Mouse (Mus musculus): ENCODE measurements around the gene Mrpl14.

Gene Mrpl14

GRCm38 (mm10) chr17:45686093-45686619 is at the start of gene Mrpl14:
Gene Mrpl14, plus strand, starts transcription at chr17:45686322.
- DNase-seq (ENCODE audit: low spot score in 2 of 2) = peak; percentile 88 to 92

- no peak for DNase-seq (ENCODE audit: low spot score in 2 of 2)
Observed at GRCm38 (mm10) chr17:45638596-45639295, 47.4 kb upstream of the Mrpl14 start.

GRCm38 (mm10) chr17:45641981-45642380 is 44.1 kb upstream of the Mrpl14 start:
- no peak for DNase-seq (ENCODE audit: low spot score in 2 of 2)

GRCm38 (mm10) chr17:45642701-45643100 is 43.4 kb upstream of the Mrpl14 start:
- peak in 1 of 2 experiments; percentile 64 for DNase-seq (ENCODE audit: low spot score in 2 of 2)

- no peak for DNase-seq (ENCODE audit: low spot score in 2 of 2)
Observed at GRCm38 (mm10) chr17:45644185-45644584, 41.9 kb upstream of the Mrpl14 start.

- DNase-seq (ENCODE audit: low spot score in 2 of 2) = no peak
Observed at GRCm38 (mm10) chr17:45653233-45653632, 32.9 kb upstream of the Mrpl14 start.

- DNase-seq (ENCODE audit: low spot score in 2 of 2) = no peak
Observed at GRCm38 (mm10) chr17:45655820-45656219, 30.3 kb upstream of the Mrpl14 start.

GRCm38 (mm10) chr17:45659225-45659624 is 26.9 kb upstream of the Mrpl14 start, which contains the start of gene Capn11:
Gene Capn11, minus strand, starts transcription at chr17:45659325.
- DNase-seq (ENCODE audit: low spot score in 2 of 2) = no peak

GRCm38 (mm10) chr17:45663106-45663919 is 22.8 kb upstream of the Mrpl14 start:
- DNase-seq (ENCODE audit: low spot score in 2 of 2) = peak in 1 of 2 experiments; percentile 75

- DNase-seq (ENCODE audit: low spot score in 2 of 2) = no peak
Observed at GRCm38 (mm10) chr17:45664608-45665007, 21.5 kb upstream of the Mrpl14 start.

- no peak for DNase-seq (ENCODE audit: low spot score in 2 of 2)
Observed at GRCm38 (mm10) chr17:45666091-45666490, 20.0 kb upstream of the Mrpl14 start.

GRCm38 (mm10) chr17:45667481-45667880 is 18.6 kb upstream of the Mrpl14 start:
- DNase-seq (ENCODE audit: low spot score in 2 of 2) = no peak

- DNase-seq (ENCODE audit: low spot score in 2 of 2) = no peak
Observed at GRCm38 (mm10) chr17:45667986-45668385, 18.1 kb upstream of the Mrpl14 start.

GRCm38 (mm10) chr17:45671821-45672220 is 14.3 kb upstream of the Mrpl14 start:
- no peak for DNase-seq (ENCODE audit: low spot score in 2 of 2)

- no peak for DNase-seq (ENCODE audit: low spot score in 2 of 2)
Observed at GRCm38 (mm10) chr17:45672598-45672997, 13.5 kb upstream of the Mrpl14 start.

GRCm38 (mm10) chr17:45678106-45678505 is 8.0 kb upstream of the Mrpl14 start:
- peak in 1 of 2 experiments; percentile 49 for DNase-seq (ENCODE audit: low spot score in 2 of 2)

- peak in 1 of 2 experiments; percentile 68 for DNase-seq (ENCODE audit: low spot score in 2 of 2)
Observed at GRCm38 (mm10) chr17:45680391-45680980, 5.6 kb upstream of the Mrpl14 start.

- DNase-seq (ENCODE audit: low spot score in 2 of 2) = no peak
Observed at GRCm38 (mm10) chr17:45681588-45681987, 4.5 kb upstream of the Mrpl14 start.

- no peak for DNase-seq (ENCODE audit: low spot score in 2 of 2)
Observed at GRCm38 (mm10) chr17:45682843-45683242, 3.3 kb upstream of the Mrpl14 start.

- no peak for DNase-seq (ENCODE audit: low spot score in 2 of 2)
Observed at GRCm38 (mm10) chr17:45684667-45685131, 1.4 kb upstream of the Mrpl14 start.

GRCm38 (mm10) chr17:45685171-45686092 is 690 bp upstream of the Mrpl14 start:
- peak in 1 of 2 experiments; percentile 60 for DNase-seq (ENCODE audit: low spot score in 2 of 2)
